Mouse (Mus musculus) intestine, embryonic 14.5 days (tissue): Measurements from ENCODE around the gene Sec31b. TPM values are rescaled to one million over a fixed set of nuclear protein-coding genes. Genes with fewer than 3 reads are reported as not detected.

Experiments used
- ATAC-seq: fragments of 200-750 bp; cut with Nextera tagmentation; replicated peaks from 2 replicates; pipeline ENCODE4 v1.8.0; 2017; ENCODE audit warnings: low read depth, moderate number of reproducible peaks, moderate TSS enrichment, moderate library complexity; ENCODE audit not compliant: low FRiP score, low TSS enrichment
- DNase-seq: peaks from one replicate; pipeline ENCODE4 v3.0.0-alpha.2; 2018; ENCODE audit warnings: low spot score
- H3K27ac ChIP-seq: fragments of 300-500 bp; sonication (generic); 2 replicates; pipeline ENCODE4 v1.5.1; 2014; ENCODE audit warnings: low read depth, mild to moderate bottlenecking, control low read depth
- H3K27me3 ChIP-seq: fragments of 300-500 bp; sonication (generic); replicated peaks from 2 replicates; pipeline ENCODE4 v1.6.1; 2014; ENCODE audit warnings: low read length, control low read depth; ENCODE audit not compliant: control insufficient read depth, insufficient read depth
- H3K36me3 ChIP-seq: fragments of 300-500 bp; sonication (generic); 2 replicates; pipeline ENCODE4 v1.6.1; 2014; ENCODE audit warnings: low read length, control low read depth; ENCODE audit not compliant: control insufficient read depth, insufficient read depth
- H3K4me1 ChIP-seq: fragments of 300-500 bp; sonication (generic); replicated peaks from 2 replicates; pipeline ENCODE4 v1.6.1; 2014; ENCODE audit warnings: low read length, control low read depth, mixed read lengths; ENCODE audit not compliant: control insufficient read depth, insufficient read depth
- H3K4me2 ChIP-seq: fragments of 300-500 bp; sonication (generic); 2 replicates; pipeline ENCODE4 v1.6.1; 2014; ENCODE audit warnings: low read length
- H3K4me3 ChIP-seq: fragments of 300-500 bp; sonication (generic); 2 replicates; pipeline ENCODE4 v1.5.1; 2014; ENCODE audit warnings: low read depth, low read length, control low read depth, mixed read lengths
- H3K9ac ChIP-seq: fragments of 300-500 bp; sonication (generic); 2 replicates; pipeline ENCODE4 v1.6.1; 2014; ENCODE audit warnings: mild to moderate bottlenecking, low read length
- H3K9me3 ChIP-seq: fragments of 300-500 bp; sonication (generic); 2 replicates; pipeline ENCODE4 v1.6.1; 2016; ENCODE audit warnings: low read length, control low read depth; ENCODE audit not compliant: control insufficient read depth
- WGBS: fragments of 180-500 bp; shearing (Covaris S2); extraction: QIAGEN DNeasy Blood & Tissue Kit; methylation state at CpG from one replicate; pipeline ENCODE4 v1.1.7; 2014; 5-methylcytosine and 5-hydroxymethylcytosine counted together
- polyA plus RNA-seq: library from polyadenylated mRNA; unstranded; fragments of >200 nt; fragmentation: Nextera tagmentation; extraction: Ambion mirVana; gene quantifications from 2 replicates; pipeline ENCODE4 v1.2.1, GENCODE M21; 2014

The Sec31b gene
- polyA plus RNA-seq, 1 experiment from 2014 or later: 0.41 TPM

DNA sequence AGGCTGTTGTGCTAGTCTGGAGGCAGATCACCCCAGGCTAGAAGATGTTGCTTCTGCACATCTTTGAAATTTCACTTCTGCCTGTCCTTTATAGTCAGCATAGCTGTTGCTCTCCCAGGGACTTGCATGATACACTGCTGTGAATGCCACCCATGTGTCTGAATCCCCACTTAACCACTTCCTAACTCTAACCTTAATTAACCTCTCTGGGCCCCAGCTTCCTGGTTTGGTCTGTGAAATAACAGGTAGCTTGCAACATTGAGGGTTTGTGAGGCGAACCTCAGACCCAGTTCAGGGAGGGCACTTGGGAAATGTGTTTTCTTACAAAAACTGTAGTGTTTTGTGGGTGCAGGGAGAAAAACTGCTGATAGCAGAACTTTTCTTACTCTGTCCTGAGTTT is 32.4 kb upstream of the Sec31b start:
- DNase-seq: no peak
- H3K36me3 ChIP-seq: peaks cover 18% of the 10 kb centered on the region
- no peaks in the 10 kb centered on the region for H3K9me3 ChIP-seq
- H3K27ac ChIP-seq: no peak overlapping the region
- H3K4me2 ChIP-seq: no peak overlapping the region
- H3K4me3 ChIP-seq: no peak overlapping the region
- 66% methylated on average over 1 of the region's 1 CpGs for WGBS
- no peaks in the 10 kb centered on the region for H3K27me3 ChIP-seq
- no peak overlapping the region for H3K9ac ChIP-seq
- H3K4me1 ChIP-seq: no peaks in the 10 kb centered on the region
- ATAC-seq: no peak

DNA sequence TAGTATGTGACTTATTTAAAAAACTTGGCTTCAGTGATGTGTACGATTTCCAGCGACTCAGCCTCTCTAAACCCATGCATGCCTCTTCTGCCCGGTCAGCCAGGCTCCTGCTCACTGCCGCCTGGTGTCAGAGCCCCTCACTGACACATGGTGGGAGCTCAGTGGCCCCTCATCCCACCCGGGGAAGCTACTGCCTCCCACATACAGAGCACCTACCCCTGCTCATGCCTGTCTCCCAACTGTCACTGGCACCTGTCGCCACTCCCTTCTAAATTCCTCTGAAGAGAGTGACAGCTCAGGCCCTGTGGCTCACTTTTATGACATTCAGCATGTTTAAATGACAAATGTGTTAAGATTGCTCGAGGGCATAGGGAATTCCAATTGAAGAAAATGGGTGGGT is 30.6 kb upstream of the Sec31b start:
- ATAC-seq (no peak), DNase-seq (no peak)
- H3K9me3 ChIP-seq: no peaks in the 10 kb centered on the region
- no peak overlapping the region for H3K4me3 ChIP-seq
- no peak overlapping the region for H3K27ac ChIP-seq
- no peaks in the 10 kb centered on the region for H3K4me1 ChIP-seq
- H3K36me3 ChIP-seq: peaks cover 35% of the 10 kb centered on the region
- WGBS: 56% methylated on average over 7 of the region's 7 CpGs
- H3K4me2 ChIP-seq: no peak overlapping the region
- no peak overlapping the region for H3K9ac ChIP-seq
- no peaks in the 10 kb centered on the region for H3K27me3 ChIP-seq

DNA sequence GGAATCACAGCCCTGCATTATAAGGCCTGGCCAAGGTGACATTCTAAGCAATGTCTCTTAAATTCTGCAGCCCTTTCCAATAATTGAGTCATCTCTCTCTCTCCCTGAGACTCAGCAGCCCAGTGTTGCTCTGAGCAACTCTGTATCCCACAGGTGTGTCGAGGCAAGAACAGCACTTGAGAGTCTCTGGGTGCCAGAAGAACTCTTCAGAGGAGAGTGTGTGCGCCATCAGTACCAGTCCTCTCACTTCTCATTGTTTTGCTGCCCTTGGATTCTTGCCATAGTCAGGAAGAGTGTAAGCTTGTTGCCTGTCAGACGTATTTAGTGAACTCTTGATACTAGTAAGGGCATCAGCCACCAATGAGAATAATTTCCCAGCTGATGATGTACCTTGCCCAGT is 22.1 kb upstream of the Sec31b start:
- 89% methylated on average over 3 of the region's 3 CpGs for WGBS
- peaks cover 84% of the 10 kb centered on the region for H3K36me3 ChIP-seq
- no peak overlapping the region for H3K4me3 ChIP-seq
- H3K9ac ChIP-seq: no peak overlapping the region
- DNase-seq: no peak
- H3K27me3 ChIP-seq: no peaks in the 10 kb centered on the region
- no peak overlapping the region for H3K27ac ChIP-seq
- ATAC-seq: no peak
- peaks cover 14% of the 10 kb centered on the region; the same call in 1 of the 2 replicates for H3K4me1 ChIP-seq
- H3K4me2 ChIP-seq: no peak overlapping the region
- H3K9me3 ChIP-seq: no peaks in the 10 kb centered on the region

- Histone ChIP-seq H3K27me3 (no peaks in the 10 kb centered on the region), H3K9me3 (no peaks in the 10 kb centered on the region), H3K27ac (no peak overlapping the region), H3K9ac (no peak overlapping the region), H3K4me3 (0 out of 2 replicates have a peak overlapping the region, but pooled peaks have one; percentile 66), H3K36me3 (peaks cover 47% of the 10 kb centered on the region), H3K4me1 (peaks cover 14% of the 10 kb centered on the region; the same call in 1 of the 2 replicates), H3K4me2 (peak overlapping the region; percentile 89)
- WGBS: 89% methylated on average over 14 of the region's 14 CpGs
- no peak for ATAC-seq
- no peak for DNase-seq
These were observed 18.3 kb upstream of the Sec31b start for GRCm38 (mm10) chr19:44564006-44564405.

GRCm38 (mm10) chr19:44562652-44563206 is 17.1 kb upstream of the Sec31b start, which contains the start of gene Hif1an:
Gene Hif1an (plus strand): TSS chr19:44562850.
- DNase-seq: peak; percentile 97
- peak within 1 kb of the TSS; percentile 66 for H3K4me3 ChIP-seq
- peak within 1 kb of the TSS; percentile 71 for H3K9ac ChIP-seq
- under 1% methylated on average over 33 of the region's 33 CpGs for WGBS
- H3K9me3 ChIP-seq: no peaks in the 10 kb centered on the region
- H3K27ac ChIP-seq: peak within 1 kb of the TSS; percentile 30; the same call in 1 of the 2 replicates
- peaks cover 14% of the 10 kb centered on the region; the same call in 1 of the 2 replicates for H3K4me1 ChIP-seq
- peak; percentile 97 for ATAC-seq
- peak within 1 kb of the TSS; percentile 89 for H3K4me2 ChIP-seq
- peaks cover 34% of the 10 kb centered on the region for H3K36me3 ChIP-seq
- H3K27me3 ChIP-seq: no peaks in the 10 kb centered on the region

GRCm38 (mm10) chr19:44554861-44555590 is 9.4 kb upstream of the Sec31b start, which contains the start of gene Ndufb8:
Gene Ndufb8 (minus strand): TSS chr19:44555440.
- ATAC-seq: peak; percentile 78
- WGBS: under 1% methylated on average over 50 of the region's 50 CpGs
- peak; percentile 99 for DNase-seq

GRCm38 (mm10) chr19:44554490-44554860 is 8.8 kb upstream of the Sec31b start:
- Histone ChIP-seq H3K27ac (no peak overlapping the region), H3K9me3 (no peaks in the 10 kb centered on the region), H3K4me2 (peak overlapping the region; percentile 92), H3K36me3 (peaks cover 41% of the 10 kb centered on the region), H3K4me3 (peak overlapping the region; percentile 98), H3K27me3 (no peaks in the 10 kb centered on the region), H3K4me1 (peaks cover 6% of the 10 kb centered on the region), H3K9ac (peak overlapping the region; percentile 92)
- 3% methylated on average over 8 of the region's 8 CpGs for WGBS
- 0 out of 2 replicates have a peak, but pooled peaks have one; percentile 16 for ATAC-seq
- peak; percentile 62 for DNase-seq

More at GRCm38 (mm10) chr19:44554861-44555590, 9.4 kb upstream of the Sec31b start, which contains the start of gene Ndufb8:
- Histone ChIP-seq H3K4me3 (peak within 1 kb of the TSS; percentile 98), H3K27me3 (no peaks in the 10 kb centered on the region), H3K27ac (peak within 1 kb of the TSS; percentile 23; the same call in 1 of the 2 replicates), H3K36me3 (peaks cover 35% of the 10 kb centered on the region), H3K9me3 (no peaks in the 10 kb centered on the region), H3K4me1 (peaks cover 6% of the 10 kb centered on the region), H3K9ac (peak within 1 kb of the TSS; percentile 92), H3K4me2 (peak within 1 kb of the TSS; percentile 92)

DNA sequence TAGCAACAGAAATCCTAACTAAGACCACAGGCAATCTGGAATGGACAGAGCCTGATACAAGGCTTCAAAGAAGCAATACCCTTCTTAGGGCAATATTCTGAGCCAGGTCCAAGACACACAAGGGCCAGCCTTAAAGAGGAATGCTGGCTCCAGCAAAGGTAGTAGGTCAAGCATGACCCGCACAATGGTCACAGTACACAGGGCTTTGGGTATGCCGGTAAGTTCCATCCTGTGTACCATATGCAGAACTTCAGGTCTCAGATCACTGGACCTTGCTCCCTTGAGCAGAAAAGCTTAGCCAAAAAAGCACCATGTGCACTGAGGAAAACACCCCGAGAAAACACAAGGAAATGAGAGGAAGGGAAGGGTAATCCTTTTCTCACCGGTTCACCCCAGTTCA is 7.6 kb upstream of the Sec31b start:
- no peak overlapping the region for H3K27ac ChIP-seq
- WGBS: 93% methylated on average over 4 of the region's 4 CpGs
- no peak overlapping the region for H3K4me2 ChIP-seq
- peaks cover 6% of the 10 kb centered on the region for H3K4me1 ChIP-seq
- no peak for ATAC-seq
- peaks cover 52% of the 10 kb centered on the region for H3K36me3 ChIP-seq
- DNase-seq: no peak
- H3K27me3 ChIP-seq: no peaks in the 10 kb centered on the region
- no peak overlapping the region for H3K9ac ChIP-seq
- H3K4me3 ChIP-seq: no peak overlapping the region
- no peaks in the 10 kb centered on the region for H3K9me3 ChIP-seq
